ENCODE assay signal across 28 mouse cellular contexts in the genomic region with DNA sequence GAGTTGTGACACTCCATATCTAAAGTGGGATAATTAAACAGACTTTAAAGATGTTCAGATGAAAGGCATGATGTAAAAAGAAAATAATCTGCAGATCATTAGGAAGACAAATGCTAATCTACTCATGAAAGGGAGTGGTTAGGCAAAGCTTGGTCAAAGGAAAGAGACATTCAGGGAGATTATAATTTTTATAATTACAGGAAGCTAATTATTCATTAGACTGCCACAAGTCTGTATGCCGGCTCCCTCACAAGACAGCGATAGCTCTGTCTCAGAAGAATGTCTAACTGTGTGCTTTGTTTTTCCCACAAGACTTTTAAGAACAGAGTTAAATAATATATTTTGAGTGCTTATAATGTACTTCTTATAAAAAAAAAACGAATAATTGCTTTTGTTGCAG.
DNase-seq lines count a peak whose midpoint lies in the region; ATAC-seq and TF ChIP-seq lines count a peak whose summit lies in the region.
"Had no signal": no experiment of that assay in that cellular context is flagged by ENCODE, and none has a peak within 500 bp of the region (broad histone marks: within the 10 kb centered on the region; RNA-seq: fewer than 3 reads in every experiment).

No protein-coding gene starts in this region.

- no peak for TF ChIP-seq CTCF in forebrain, postnatal 0 days (IDR thresholded peaks at IDR 0.05; ENCODE audit: low read depth)
- TF ChIP-seq CTCF in stomach, postnatal 0 days (IDR thresholded peaks at IDR 0.05; ENCODE audit: low read depth) = no peak

- H3K4me3 ChIP-seq in forebrain, embryonic 12.5 days (replicated peaks) = no peak overlapping the region
- H3K4me3 ChIP-seq in forebrain, postnatal 0 days (ENCODE audit: low read depth, low read length) = no peak overlapping the region
- no peak overlapping the region for H3K4me3 ChIP-seq in forebrain, embryonic 15.5 days
- H3K4me3 ChIP-seq in stomach, postnatal 0 days (ENCODE audit: low read depth, low read length) = no peak overlapping the region
- H3K4me3 ChIP-seq: embryonic facial prominence, embryonic 12.5 days; embryonic facial prominence, embryonic 15.5 days; heart, adult 2 months; heart, embryonic 10.5 days; heart, embryonic 13.5 days had no signal

- no peaks in the 10 kb centered on the region for H3K27me3 ChIP-seq in forebrain, embryonic 12.5 days
- no peaks in the 10 kb centered on the region for H3K27me3 ChIP-seq in forebrain, postnatal 0 days (ENCODE audit: insufficient read depth, low read length)
- no peaks in the 10 kb centered on the region for H3K27me3 ChIP-seq in forebrain, embryonic 15.5 days
- no peaks in the 10 kb centered on the region for H3K27me3 ChIP-seq in stomach, postnatal 0 days (ENCODE audit: control insufficient read depth, insufficient read depth, low read length)
- H3K27me3 ChIP-seq: CH12.LX; embryonic facial prominence, embryonic 12.5 days; embryonic facial prominence, embryonic 15.5 days had no signal

- no peak overlapping the region for H3K27ac ChIP-seq in forebrain, embryonic 12.5 days
- no peak overlapping the region for H3K27ac ChIP-seq in forebrain, postnatal 0 days (ENCODE audit: low read depth, low read length)
- H3K27ac ChIP-seq in forebrain, embryonic 15.5 days (replicated peaks) = no peak overlapping the region
- no peak overlapping the region for H3K27ac ChIP-seq in stomach, postnatal 0 days (replicated peaks)
- H3K27ac ChIP-seq: embryonic facial prominence, embryonic 12.5 days; embryonic facial prominence, embryonic 15.5 days; heart, adult 2 months; heart, embryonic 10.5 days; heart, embryonic 13.5 days; hindbrain, embryonic 14.5 days; hindbrain, postnatal 0 days had no signal

- no peak for TF ChIP-seq EP300 in stomach, postnatal 0 days (optimal IDR thresholded peaks at IDR 0.05)

- H3K36me3 ChIP-seq in forebrain, embryonic 12.5 days (replicated peaks) = no peaks in the 10 kb centered on the region
- no peaks in the 10 kb centered on the region for H3K36me3 ChIP-seq in forebrain, postnatal 0 days (ENCODE audit: insufficient read depth)
- H3K36me3 ChIP-seq in forebrain, embryonic 15.5 days = no peaks in the 10 kb centered on the region
- no peaks in the 10 kb centered on the region for H3K36me3 ChIP-seq in stomach, postnatal 0 days (ENCODE audit: control insufficient read depth, insufficient read depth, low read length)
- H3K36me3 ChIP-seq: embryonic facial prominence, embryonic 12.5 days; embryonic facial prominence, embryonic 15.5 days; G1E; heart, embryonic 10.5 days; heart, embryonic 13.5 days had no signal

- H3K4me1 ChIP-seq in forebrain, embryonic 12.5 days = peaks cover 6% of the 10 kb centered on the region; the same call in 1 of the 2 replicates
- H3K4me1 ChIP-seq in forebrain, postnatal 0 days (ENCODE audit: insufficient read depth) = no peaks in the 10 kb centered on the region
- H3K4me1 ChIP-seq in forebrain, embryonic 15.5 days = peaks cover 18% of the 10 kb centered on the region
- H3K4me1 ChIP-seq in stomach, postnatal 0 days (replicated peaks; ENCODE audit: control insufficient read depth, insufficient read depth) = no peaks in the 10 kb centered on the region
- H3K4me1 ChIP-seq: embryonic facial prominence, embryonic 12.5 days; embryonic facial prominence, embryonic 15.5 days; heart, embryonic 10.5 days; heart, embryonic 13.5 days had no signal

- intact Hi-C loops in left cerebral cortex, postnatal 4 days (cut with DNase I) = no loop called here

- DNase-seq in forebrain, postnatal 0 days = no peak
- DNase-seq in retina, postnatal 1 day = peak; percentile 69
- DNase-seq in retina, embryonic 14.5 days (ENCODE audit: low spot score) = no peak
- no peak for DNase-seq in left cerebral cortex, postnatal 4 days
- no peak for DNase-seq in stomach, postnatal 0 days (ENCODE audit: low spot score)
- DNase-seq: adrenal gland, adult 2 months; adrenal gland, postnatal 14 days; B cell, adult 2 months; cerebellum, adult 11 months; cerebellum, adult 2 months; cerebellum, adult 9-11 months; cerebellum, postnatal 25 days; gastrocnemius, postnatal 10 days; gastrocnemius, postnatal 36 days; heart, adult 2 months; heart, postnatal 14 days; heart, postnatal 4 days had no signal

- no peak overlapping the region for H3K9ac ChIP-seq in forebrain, embryonic 12.5 days
- H3K9ac ChIP-seq in forebrain, postnatal 0 days = no peak overlapping the region
- H3K9ac ChIP-seq in forebrain, embryonic 15.5 days (replicated peaks) = no peak overlapping the region
- H3K9ac ChIP-seq in stomach, postnatal 0 days (ENCODE audit: low read length) = no peak overlapping the region
- H3K9ac ChIP-seq: embryonic facial prominence, embryonic 12.5 days; embryonic facial prominence, embryonic 15.5 days; heart, embryonic 13.5 days; hindbrain, embryonic 14.5 days had no signal

- H3K4me2 ChIP-seq in forebrain, embryonic 12.5 days = no peak overlapping the region
- no peak overlapping the region for H3K4me2 ChIP-seq in forebrain, postnatal 0 days (ENCODE audit: low read depth)
- H3K4me2 ChIP-seq in forebrain, embryonic 15.5 days (replicated peaks) = no peak overlapping the region
- H3K4me2 ChIP-seq in stomach, postnatal 0 days (replicated peaks; ENCODE audit: low read depth) = no peak overlapping the region
- H3K4me2 ChIP-seq: embryonic facial prominence, embryonic 12.5 days; embryonic facial prominence, embryonic 15.5 days; heart, embryonic 13.5 days; hindbrain, embryonic 14.5 days had no signal

- no peaks in the 10 kb centered on the region for H3K9me3 ChIP-seq in forebrain, embryonic 12.5 days
- no peaks in the 10 kb centered on the region for H3K9me3 ChIP-seq in forebrain, postnatal 0 days (ENCODE audit: low read length)
- no peaks in the 10 kb centered on the region for H3K9me3 ChIP-seq in forebrain, embryonic 15.5 days
- H3K9me3 ChIP-seq in stomach, postnatal 0 days (ENCODE audit: control insufficient read depth, low read length) = no peaks in the 10 kb centered on the region
- H3K9me3 ChIP-seq: embryonic facial prominence, embryonic 12.5 days; embryonic facial prominence, embryonic 15.5 days; heart, embryonic 10.5 days; heart, embryonic 13.5 days had no signal

- ATAC-seq in forebrain, embryonic 12.5 days (ENCODE audit: low FRiP score) = 0 out of 2 replicates have a peak, but pooled peaks have one; percentile 23
- no peak; the same call in 1 of the 2 replicates for ATAC-seq in forebrain, postnatal 0 days
- ATAC-seq in forebrain, embryonic 15.5 days (replicated peaks) = peak; percentile 80
- no peak for ATAC-seq in stomach, postnatal 0 days (ENCODE audit: low FRiP score, low TSS enrichment)
- ATAC-seq: inflammation-experienced regulatory T-cells, adult 6 months had no signal

- 45% methylated on average over 3 of the region's 3 CpGs for WGBS in forebrain, embryonic 12.5 days
- 27% methylated on average over 3 of the region's 3 CpGs for WGBS in forebrain, postnatal 0 days
- 17% methylated on average over 3 of the region's 3 CpGs for WGBS in forebrain, embryonic 15.5 days
- WGBS in stomach, postnatal 0 days = 61% methylated on average over 3 of the region's 3 CpGs

Comparison
In these comparisons a context has a peak if more than half of its experiments do, and no peak if none do; other contexts are left out.
1. ATAC-seq: peak in forebrain, embryonic 12.5 days (single experiment) and forebrain, embryonic 15.5 days (single experiment); none in forebrain, postnatal 0 days (single experiment) and stomach, postnatal 0 days (single experiment).